Mouse (Mus musculus) heart, postnatal 14 days (tissue): Measurements from ENCODE around the gene Rnf150. TPM values are rescaled to one million over a fixed set of nuclear protein-coding genes. Genes with fewer than 3 reads are reported as not detected.

Experiments
- DNase-seq, 2 experiments: peaks; one replicate each; pipeline ENCODE4 v3.0.0; 2021 to 2022
- intact Hi-C: fragments of 180-260 bp; cut with DNase I; formaldehyde crosslinking; loops from one replicate; pipeline ENCODE4 v1.15.1; 2025
- total RNA-seq, 2 experiments: library from RNA; stranded (reverse); gene quantifications; 2 replicates each; pipeline ENCODE4 v1.2.3; 2021

Rnf150 gene
- total RNA-seq, 2 experiments from 2014 or later, result 10.6 to 12.9 TPM

DNA sequence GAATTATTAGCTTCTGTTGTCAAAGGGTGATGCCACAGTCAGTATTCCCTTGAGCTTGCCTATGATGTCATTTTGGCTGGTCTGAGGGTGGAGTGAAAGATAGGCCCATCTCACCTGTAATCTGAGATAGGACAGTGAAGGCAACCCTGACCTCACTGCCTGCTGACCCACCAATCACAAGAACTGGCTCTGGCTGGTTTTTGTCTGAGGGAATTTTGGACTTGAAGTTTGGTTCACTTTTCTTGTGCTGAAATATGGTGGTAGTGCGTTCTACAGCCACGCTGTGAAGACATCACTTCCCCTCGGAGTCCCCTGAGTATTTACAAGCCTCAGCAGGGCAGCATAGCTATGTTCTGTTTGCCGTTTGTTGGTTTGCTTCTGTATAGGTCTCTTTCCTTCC lies 227.3 kb downstream of the Rnf150 start:
- intact Hi-C loops, result loop anchor here (10.0 kb wide), 1 partner anchor 316 kb away; the partner anchor contains the start of gene Zfp330
- no peak for DNase-seq

DNA sequence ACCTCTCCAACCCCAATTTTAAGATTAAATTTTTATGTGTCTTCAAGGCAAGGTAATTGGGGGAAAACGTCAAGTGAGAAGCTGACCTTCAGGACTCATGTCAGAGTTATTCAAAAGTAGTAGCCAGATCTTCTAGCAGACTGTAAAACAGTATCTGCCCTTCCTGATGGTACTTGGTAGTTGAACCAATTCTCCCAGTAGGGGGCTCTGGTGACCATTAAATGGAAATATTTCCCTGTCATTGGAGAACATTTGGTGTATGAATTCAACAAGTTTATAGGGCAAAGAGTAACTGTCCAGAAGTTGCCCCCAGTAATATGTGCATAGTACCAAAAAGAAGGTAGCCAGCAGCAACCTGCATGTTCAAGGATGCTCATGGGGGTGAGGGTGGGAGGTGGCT lies 236.9 kb downstream of the Rnf150 start:
- DNase-seq, result peak in 1 of 2 experiments; percentile 60
- intact Hi-C loops, result loop anchor here (2.0 to 10.0 kb wide), 5 partner anchors 67 to 352 kb away; partner anchors contain the start of genes Gm10645 and Tbc1d9

GRCm38 (mm10) chr8:83102957-83103510 lies 239.9 kb downstream of the Rnf150 start:
- intact Hi-C loops, result loop anchor here (5.0 to 10.0 kb wide), 4 partner anchors 64 to 349 kb away; partner anchors contain the start of genes Gm10645 and Tbc1d9
- DNase-seq, result no peak

DNA sequence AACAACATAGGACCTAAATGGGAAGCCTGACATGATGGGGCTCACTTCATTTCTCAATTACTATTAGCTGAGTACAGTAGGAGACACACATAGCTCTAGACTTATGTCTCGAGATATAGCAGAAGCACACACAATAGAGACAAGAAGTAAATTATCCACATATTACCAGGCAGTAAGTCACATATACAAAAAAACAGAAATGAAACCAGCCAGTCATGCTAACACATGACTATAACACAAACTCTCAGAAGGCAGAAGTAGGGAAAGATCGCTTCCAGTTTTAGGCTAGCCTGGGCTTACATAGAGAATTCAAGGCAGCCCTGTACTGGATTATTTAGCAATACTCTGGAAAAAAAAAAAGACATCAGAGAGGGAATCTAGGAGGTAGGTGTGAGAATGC lies 240.8 kb downstream of the Rnf150 start:
- intact Hi-C loops, result loop anchor here (5.0 to 10.0 kb wide), 4 partner anchors 63 to 348 kb away; partner anchors contain the start of genes Gm10645 and Tbc1d9
- no peak for DNase-seq

GRCm38 (mm10) chr8:83109756-83110155 lies 246.6 kb downstream of the Rnf150 start:
- DNase-seq, result no peak
- intact Hi-C loops, result loop anchor here (10.0 kb wide), 1 partner anchor 295 kb away; no protein-coding TSS in a partner anchor

DNA sequence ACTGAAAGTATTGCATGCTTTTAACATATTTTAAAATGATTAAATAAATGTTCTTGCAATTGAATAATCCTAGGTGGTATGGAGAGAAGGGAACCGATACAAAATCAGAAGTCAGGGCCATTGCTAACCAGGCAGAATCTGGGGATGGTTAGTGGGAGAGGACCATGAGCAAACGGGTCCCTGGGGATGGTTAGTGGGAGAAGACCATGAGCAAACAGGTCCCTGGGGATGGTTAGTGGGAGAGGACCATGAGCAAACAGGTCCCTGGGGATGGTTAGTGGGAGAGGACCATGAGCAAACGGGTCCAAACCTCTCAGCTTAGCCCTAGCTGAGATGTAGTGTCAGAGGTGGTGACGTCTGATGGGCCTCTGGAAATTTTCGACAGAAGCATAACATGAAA lies 247.0 kb downstream of the Rnf150 start:
- no peak for DNase-seq
- intact Hi-C loops, result no loop called here

- DNase-seq, result no peak
- intact Hi-C loops, result no loop called here
Measured at GRCm38 (mm10) chr8:83135086-83135485, 271.9 kb downstream of the Rnf150 start.

- intact Hi-C loops, result no loop called here
- DNase-seq, result peak; percentile 10 to 11
Measured at GRCm38 (mm10) chr8:83140068-83140467, 276.9 kb downstream of the Rnf150 start.

- intact Hi-C loops, result no loop called here
- DNase-seq, result no peak
Measured at GRCm38 (mm10) chr8:83140701-83141111, 277.6 kb downstream of the Rnf150 start.

Other genes starting within 250 kb of the Rnf150 start
- gene Zfp330, start 89.2 kb upstream of the Rnf150 start, total RNA-seq, result 10 to 100 TPM; 20.1 to 23.3 TPM